Mouse (Mus musculus): ENCODE measurements around the gene Shisa6.

DNA sequence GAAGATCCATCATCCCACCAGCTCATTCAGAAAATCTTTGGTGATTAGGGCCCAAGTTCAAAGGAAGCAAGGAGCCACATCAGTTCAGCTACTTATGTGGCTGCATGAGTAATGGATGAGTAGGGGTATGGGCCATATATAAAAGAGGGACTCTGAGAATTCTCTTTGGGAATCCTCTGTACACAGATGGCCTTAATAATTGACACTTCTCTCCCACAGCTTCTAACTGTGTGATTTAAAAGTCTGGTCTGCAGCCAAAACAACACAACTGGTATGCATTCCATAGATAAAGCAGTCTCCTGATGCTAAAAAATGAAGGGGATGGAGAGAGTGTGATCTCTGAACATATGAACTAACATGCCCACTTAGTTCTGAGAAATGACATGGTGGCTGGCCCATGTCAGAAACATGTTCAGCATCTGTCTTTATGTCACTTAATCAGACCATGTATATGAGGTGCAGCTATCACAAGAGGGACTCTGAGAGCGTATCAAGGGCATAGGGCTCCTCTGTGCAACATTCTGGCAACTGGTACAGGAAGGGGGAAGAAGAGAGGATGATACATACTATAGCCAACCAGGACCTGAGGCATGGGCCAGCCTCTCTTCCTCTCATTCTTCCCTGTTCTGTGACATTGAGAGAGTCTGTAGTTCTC lies 260.3 kb downstream of the Shisa6 start:
- TF ChIP-seq CTCF (IDR thresholded peaks at IDR 0.05) (no peak), POLR2A (IDR thresholded peaks at IDR 0.05; ENCODE audit: insufficient read depth, low read depth, low read length) (no peak)
